Mouse (Mus musculus) heart, postnatal 0 days (tissue): ENCODE results near the gene Gm1043. TPM values are rescaled to one million over a fixed set of nuclear protein-coding genes. Genes with fewer than 3 reads are reported as not detected.
A peak's percentile ranks its signal among the peaks of the same experiment; 100 is the strongest.

ENCODE experiments used
- ATAC-seq: fragments of 200-750 bp; cut with Nextera tagmentation; 2 replicates; pipeline ENCODE4 v1.8.0; 2017; ENCODE audit warnings: low read depth, moderate number of reproducible peaks, moderate library complexity; ENCODE audit not compliant: insufficient read depth
- DNase-seq: peaks from one replicate; pipeline ENCODE4 v3.0.0-alpha.2; 2016; ENCODE audit warnings: low spot score
- H3K27ac ChIP-seq: fragments of 300-500 bp; sonication (generic); 2 replicates; pipeline ENCODE4 v1.5.1; 2014; ENCODE audit warnings: low read depth, mild to moderate bottlenecking
- H3K27me3 ChIP-seq: fragments of 300-500 bp; sonication (generic); 2 replicates; pipeline ENCODE4 v1.6.1; 2014; ENCODE audit warnings: low read length, mixed read lengths; ENCODE audit not compliant: control insufficient read depth, insufficient read depth
- H3K36me3 ChIP-seq: fragments of 300-500 bp; sonication (generic); replicated peaks from 2 replicates; pipeline ENCODE4 v1.6.1; 2014; ENCODE audit warnings: low read length, mixed read lengths; ENCODE audit not compliant: control insufficient read depth, insufficient read depth
- H3K4me1 ChIP-seq: fragments of 300-500 bp; sonication (generic); 2 replicates; pipeline ENCODE4 v1.6.1; 2014; ENCODE audit warnings: antibody characterized with exemption; ENCODE audit not compliant: control insufficient read depth, insufficient read depth
- H3K4me2 ChIP-seq: fragments of 300-500 bp; sonication (generic); 2 replicates; pipeline ENCODE4 v1.6.1; 2014; ENCODE audit warnings: low read depth, mild to moderate bottlenecking, low read length, moderate library complexity
- H3K4me3 ChIP-seq: fragments of 300-500 bp; sonication (generic); 2 replicates; pipeline ENCODE4 v1.5.1; 2014; ENCODE audit warnings: low read depth, low read length
- H3K9ac ChIP-seq: fragments of 300-500 bp; sonication (generic); replicated peaks from 2 replicates; pipeline ENCODE4 v1.6.1; 2014; ENCODE audit warnings: low read depth, low read length, mixed read lengths
- H3K9me3 ChIP-seq: fragments of 300-500 bp; sonication (generic); replicated peaks from 2 replicates; pipeline ENCODE4 v1.6.1; 2016; ENCODE audit warnings: low read length; ENCODE audit not compliant: control insufficient read depth
- CTCF ChIP-seq: IDR thresholded peaks from 2 replicates; pipeline ENCODE4 v1.5.1; 2016; ENCODE audit warnings: antibody characterized with exemption, control low read depth, low read depth
- EP300 ChIP-seq: IDR thresholded peaks from 2 replicates; pipeline ENCODE4 v1.6.1; 2016; ENCODE audit warnings: antibody characterized with exemption, low read depth
- WGBS: fragments of 180-500 bp; shearing (Covaris S2); extraction: QIAGEN DNeasy Blood & Tissue Kit; methylation state at CpG from one replicate; pipeline ENCODE4 v1.1.7; 2014; 5-methylcytosine and 5-hydroxymethylcytosine counted together
- polyA plus RNA-seq: library from polyadenylated mRNA; unstranded; fragments of >200 nt; fragmentation: Nextera tagmentation; extraction: Ambion mirVana; gene quantifications from 2 replicates; pipeline ENCODE4 v1.2.1, GENCODE M21; 2015
- total RNA-seq: library from RNA; depleted of rRNA; stranded (reverse); fragments of >200 nt; gene quantifications from 2 replicates; pipeline ENCODE4 v1.2.3, GENCODE M21; 2014; ENCODE audit warnings: low replicate concordance

Gm1043 gene
- total and polyA plus RNA-seq, 2 experiments from 2014 or later = not detected

DNA sequence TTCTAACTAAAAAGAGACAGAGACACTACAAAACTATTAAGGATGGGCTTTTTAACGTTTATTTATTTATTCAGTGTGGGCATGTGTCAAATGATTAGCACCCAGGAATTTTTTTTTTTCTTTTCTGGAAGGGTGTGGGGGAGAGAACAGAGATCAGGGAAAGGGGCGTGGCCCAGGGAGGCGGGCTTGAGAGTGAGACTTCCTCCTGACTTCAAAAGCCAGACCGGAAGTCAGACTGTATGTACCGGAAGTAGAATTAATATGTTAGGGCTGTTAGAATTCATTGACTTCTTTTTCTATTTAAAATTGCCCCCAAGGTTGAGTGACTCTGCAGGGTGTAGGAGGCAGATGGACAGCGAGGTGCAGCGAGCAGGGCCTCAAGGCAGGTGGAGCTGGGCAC is 37.2 kb upstream of the Gm1043 start:
- Histone ChIP-seq H3K27me3 (peaks cover 8% of the 10 kb centered on the region; the same call in 1 of the 2 replicates), H3K27ac (no peak overlapping the region), H3K4me2 (no peak overlapping the region), H3K36me3 (no peaks in the 10 kb centered on the region), H3K4me3 (peak overlapping the region; percentile 19; the same call in 1 of the 2 replicates), H3K9ac (no peak overlapping the region), H3K4me1 (no peaks in the 10 kb centered on the region), H3K9me3 (no peaks in the 10 kb centered on the region)
- WGBS = 60% methylated on average over 7 of the region's 7 CpGs
- DNase-seq = no peak
- TF ChIP-seq EP300 = no peak
- no peak for TF ChIP-seq CTCF
- no peak for ATAC-seq

DNA sequence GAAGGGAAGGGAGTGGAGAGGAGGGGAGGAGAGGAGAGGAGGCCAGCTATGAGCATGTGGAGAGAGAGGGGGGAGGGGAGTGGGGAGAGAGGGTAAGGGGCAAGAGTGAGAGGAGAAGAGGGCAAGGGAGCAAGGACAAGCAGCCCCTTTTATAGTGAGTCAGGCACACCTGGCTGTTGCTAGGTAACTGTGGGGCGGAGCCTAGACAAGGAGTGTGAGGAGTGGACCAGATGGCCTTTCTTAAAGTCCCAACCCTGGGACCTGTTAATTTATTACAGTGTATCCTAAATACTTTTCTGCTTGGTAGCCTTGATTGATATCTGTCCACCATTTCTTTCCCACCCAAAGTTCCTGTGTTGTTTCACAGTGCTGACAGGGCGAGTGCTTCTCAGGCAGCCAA is 36.1 kb upstream of the Gm1043 start:
- Histone ChIP-seq H3K4me3 (no peak overlapping the region), H3K4me1 (no peaks in the 10 kb centered on the region), H3K9me3 (no peaks in the 10 kb centered on the region), H3K36me3 (no peaks in the 10 kb centered on the region), H3K9ac (no peak overlapping the region), H3K27me3 (peaks cover 8% of the 10 kb centered on the region; the same call in 1 of the 2 replicates), H3K27ac (no peak overlapping the region), H3K4me2 (no peak overlapping the region)
- WGBS = 90% methylated on average over 2 of the region's 2 CpGs
- no peak for TF ChIP-seq CTCF
- TF ChIP-seq EP300 = no peak
- no peak for ATAC-seq
- DNase-seq = no peak

DNA sequence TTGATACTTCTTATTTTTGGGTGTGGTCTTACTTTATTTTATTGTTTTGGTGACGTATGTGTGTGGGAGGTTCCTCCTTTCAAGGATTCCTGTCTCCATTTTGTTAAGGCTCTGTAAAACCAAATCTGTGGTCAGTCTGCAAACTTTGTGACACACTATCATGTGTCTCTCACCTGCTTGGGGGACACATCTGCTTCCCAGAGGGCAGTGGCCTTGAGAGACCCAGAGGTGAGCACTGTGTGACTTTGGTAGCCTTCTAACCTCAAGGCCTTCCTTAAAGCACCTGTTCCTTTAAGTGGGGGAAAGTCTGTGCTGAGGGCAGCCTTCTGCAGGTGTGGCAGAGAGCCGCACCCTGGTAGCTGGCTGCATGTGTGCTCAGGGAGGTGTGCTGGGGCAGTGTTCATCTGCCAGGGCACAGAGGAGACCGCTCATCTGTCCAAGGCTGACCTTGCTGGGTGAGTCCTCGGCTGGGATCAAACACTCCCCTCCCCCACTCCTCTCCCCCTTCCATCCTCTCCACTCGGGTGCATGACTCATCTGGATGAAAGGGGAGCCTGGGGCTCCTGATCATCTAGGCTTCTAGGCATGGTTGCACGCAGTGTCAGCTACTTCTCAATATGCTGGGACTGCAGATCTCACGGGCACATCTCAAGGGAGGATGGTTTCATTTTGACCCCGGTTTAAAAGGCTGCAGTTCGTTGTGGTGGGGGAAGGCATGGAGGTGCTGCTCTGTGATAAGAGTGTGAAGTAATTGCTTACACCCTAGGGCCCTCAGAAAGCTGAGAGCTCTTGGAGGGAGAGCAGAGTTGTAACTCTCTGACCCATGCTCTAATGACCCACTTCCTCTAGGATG is 34.4 kb upstream of the Gm1043 start:
- H3K4me3 ChIP-seq = no peak overlapping the region; the same call in 1 of the 2 replicates
- TF ChIP-seq EP300 = no peak
- TF ChIP-seq CTCF = no peak
- ATAC-seq (no peak), DNase-seq (no peak)
- 23% methylated on average over 9 of the region's 9 CpGs for WGBS
- H3K27me3 ChIP-seq = peaks cover 8% of the 10 kb centered on the region; the same call in 1 of the 2 replicates
- H3K9me3 ChIP-seq = no peaks in the 10 kb centered on the region
- H3K9ac ChIP-seq = no peak overlapping the region
- H3K4me2 ChIP-seq = peak overlapping the region; percentile 5; the same call in 1 of the 2 replicates
- no peaks in the 10 kb centered on the region for H3K4me1 ChIP-seq
- H3K36me3 ChIP-seq = no peaks in the 10 kb centered on the region
- no peak overlapping the region for H3K27ac ChIP-seq

DNA sequence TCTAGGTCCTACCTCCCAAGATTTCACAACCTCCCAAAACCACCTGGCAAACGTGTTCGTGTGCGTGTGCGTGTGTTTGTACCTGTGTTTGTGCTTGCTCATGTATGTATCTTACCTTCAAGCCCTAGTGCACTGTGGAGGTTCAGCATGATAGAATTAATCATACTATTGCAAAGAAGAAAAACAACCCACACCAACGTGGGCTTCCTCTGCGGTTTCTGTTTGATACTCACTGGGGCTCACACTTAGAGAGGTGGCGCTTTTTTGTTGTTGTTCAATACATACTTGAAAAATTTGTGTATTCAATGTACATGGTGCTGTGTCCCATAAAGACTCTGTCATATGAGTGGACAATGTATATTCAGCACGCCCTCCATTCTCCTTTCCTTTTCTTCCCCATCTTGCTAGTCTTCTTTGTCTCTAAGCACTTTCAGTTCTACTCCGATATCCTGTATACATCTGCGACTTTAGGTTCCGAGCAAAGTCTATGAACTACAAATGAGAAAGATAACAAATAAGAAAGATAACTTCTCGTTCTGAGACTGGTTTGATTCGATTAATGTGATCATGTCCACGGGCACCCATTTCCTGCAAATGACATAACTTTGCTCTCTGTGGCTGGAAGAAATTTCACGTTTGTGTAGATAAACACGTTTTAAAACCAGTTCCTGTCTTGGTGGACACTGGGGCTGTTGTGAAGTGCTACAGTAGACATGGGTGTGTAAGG is 33.6 kb upstream of the Gm1043 start:
- WGBS = 71% methylated on average over 16 of the region's 16 CpGs
- TF ChIP-seq EP300 (no peak), CTCF (no peak)
- no peak for DNase-seq
- H3K4me1 ChIP-seq = no peaks in the 10 kb centered on the region
- no peak for ATAC-seq
- H3K9me3 ChIP-seq = no peaks in the 10 kb centered on the region
- no peak overlapping the region for H3K27ac ChIP-seq
- H3K4me2 ChIP-seq = peak overlapping the region; percentile 5; the same call in 1 of the 2 replicates
- no peak overlapping the region; the same call in 1 of the 2 replicates for H3K4me3 ChIP-seq
- no peaks in the 10 kb centered on the region for H3K36me3 ChIP-seq
- H3K9ac ChIP-seq = no peak overlapping the region
- peaks cover 8% of the 10 kb centered on the region; the same call in 1 of the 2 replicates for H3K27me3 ChIP-seq

DNA sequence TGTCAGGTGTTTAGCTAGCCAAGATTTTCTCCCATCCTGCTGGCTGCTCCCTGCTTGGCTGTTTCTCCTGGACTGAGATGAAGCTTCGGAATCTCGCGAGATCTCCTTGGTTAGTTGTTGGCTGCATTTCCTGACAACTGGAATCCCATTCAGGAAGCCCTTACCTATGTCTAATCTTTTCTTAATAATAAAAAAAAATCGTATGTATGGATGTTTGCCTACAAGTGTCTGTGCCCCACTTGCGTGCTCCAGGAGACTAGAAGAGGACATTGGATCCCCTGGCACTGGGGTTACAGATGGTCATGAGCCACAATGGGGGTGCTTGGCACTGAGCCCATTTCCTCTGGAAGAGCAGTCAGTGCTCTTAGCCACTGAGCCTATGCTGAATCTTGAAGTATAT is 32.3 kb upstream of the Gm1043 start:
- DNase-seq = no peak
- WGBS = 71% methylated on average over 5 of the region's 5 CpGs

More for the DNA sequence above, 32.3 kb upstream of the Gm1043 start:
- Histone ChIP-seq H3K4me1 (no peaks in the 10 kb centered on the region), H3K4me3 (no peak overlapping the region), H3K9ac (no peak overlapping the region), H3K27ac (no peak overlapping the region), H3K36me3 (no peaks in the 10 kb centered on the region), H3K27me3 (no peaks in the 10 kb centered on the region), H3K4me2 (no peak overlapping the region), H3K9me3 (no peaks in the 10 kb centered on the region)
- no peak for ATAC-seq
- no peak for TF ChIP-seq CTCF
- no peak for TF ChIP-seq EP300
